Mouse (Mus musculus): ENCODE results near the gene Mfap1a. TPM values are rescaled to one million over a fixed set of nuclear protein-coding genes. Genes with fewer than 3 reads are reported as not detected.
"Not testable (repeated sequence)": the region's sequence is repeated elsewhere in the genome, so short reads cannot be mapped to it uniquely, and the experiment has no call there.

The Mfap1a gene
- total RNA-seq, 2 experiments from 2014 or later: 17.3 to 21.6 TPM

DNA sequence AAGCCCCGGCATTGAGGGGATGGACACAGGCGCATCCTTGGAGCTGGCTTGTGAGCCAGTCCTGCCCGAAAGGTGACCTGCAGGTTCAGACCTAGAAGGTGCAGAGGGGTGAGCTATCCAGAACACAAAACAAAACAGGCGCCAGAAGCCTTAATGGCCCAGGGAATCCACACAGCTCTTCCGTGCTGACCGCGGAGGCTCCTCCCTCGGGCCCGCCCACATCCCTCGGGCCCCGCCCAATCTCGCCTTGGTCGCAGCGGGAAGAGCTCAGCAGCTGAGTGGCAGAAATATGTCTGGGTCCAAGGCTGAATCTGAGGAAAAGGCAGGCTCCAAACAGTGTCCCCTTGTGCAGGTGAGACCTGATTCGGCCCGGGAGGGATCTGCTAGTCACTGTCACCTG is 3.1 kb upstream of the Mfap1a start:
- peak overlapping the region; percentile 70 for H3K4me3 ChIP-seq
- TF ChIP-seq CTCF (IDR thresholded peaks at IDR 0.05): no peak
- H3K27ac ChIP-seq: peak overlapping the region; percentile 63
- DNase-seq: peak; percentile 77
- intact Hi-C loops (cut with DNase I): no loop called here

DNA sequence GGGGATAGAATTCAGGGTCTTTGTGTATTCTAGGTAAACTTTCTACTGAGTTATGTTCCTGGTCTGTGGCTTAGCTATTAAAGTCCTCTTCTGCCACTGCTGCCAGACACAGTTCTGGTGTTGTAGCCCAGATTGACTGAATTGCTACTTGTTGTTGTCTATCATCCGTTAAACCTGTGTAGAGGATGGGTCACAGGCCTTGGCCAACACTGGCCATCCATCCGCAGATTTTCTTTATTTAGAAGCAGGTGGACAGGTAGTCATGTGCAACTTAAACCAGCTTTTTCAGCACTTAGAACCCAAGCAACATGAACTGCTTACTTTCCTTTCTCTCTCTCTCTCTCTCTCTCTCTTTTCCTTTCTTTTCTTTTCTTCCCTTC is 1.5 kb upstream of the Mfap1a start:
- intact Hi-C loops (cut with DNase I): no loop called here
- no peak for DNase-seq
- H3K27ac ChIP-seq: no peak overlapping the region
- H3K4me3 ChIP-seq: peak overlapping the region; percentile 77; the same call in 1 of the 2 replicates
- TF ChIP-seq CTCF (IDR thresholded peaks at IDR 0.05): no peak

DNA sequence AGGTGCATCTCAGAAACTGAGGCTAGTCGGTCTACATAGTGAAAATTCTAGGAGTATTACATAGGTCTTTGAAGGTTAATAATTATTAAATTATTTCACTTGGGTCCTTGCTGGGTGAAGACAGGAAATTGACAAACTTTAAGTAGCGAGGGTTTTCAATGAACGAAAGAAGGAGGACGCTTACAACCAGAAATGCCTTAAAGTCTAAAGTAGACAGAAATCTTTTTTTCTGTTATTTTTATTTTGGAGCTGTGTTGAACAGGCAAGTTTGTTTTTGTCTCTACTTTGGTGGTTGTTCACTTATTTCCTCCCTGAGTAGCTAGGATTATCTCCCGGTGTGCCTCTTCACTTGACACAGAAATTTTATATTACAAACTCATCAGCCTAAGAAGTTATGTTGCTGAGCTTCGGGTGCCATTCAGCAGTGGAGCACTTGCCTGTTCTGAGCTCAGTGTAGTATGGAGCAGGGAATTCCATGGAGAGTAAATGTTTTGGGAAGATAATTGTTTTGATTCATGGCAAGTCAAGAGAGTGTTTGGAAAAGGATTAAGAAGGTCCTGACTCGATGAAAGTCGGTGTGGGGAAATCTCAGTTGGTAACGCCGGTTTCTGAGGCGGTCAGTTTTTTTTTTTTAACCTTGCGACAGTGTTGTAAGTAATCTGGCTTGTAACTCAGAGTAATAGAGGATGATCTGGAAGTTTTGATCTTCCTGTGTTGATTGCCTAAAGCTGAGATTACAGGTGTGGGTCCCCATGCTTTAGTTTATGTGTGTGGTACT is 897 bp upstream of the Mfap1a start:
- no peak for DNase-seq
- Histone ChIP-seq H3K27ac (peak overlapping the region; percentile 93; the same call in 1 of the 2 replicates), H3K4me3 (peak overlapping the region; percentile 77)
- intact Hi-C loops (cut with DNase I): no loop called here
- TF ChIP-seq CTCF (IDR thresholded peaks at IDR 0.05): no peak

DNA sequence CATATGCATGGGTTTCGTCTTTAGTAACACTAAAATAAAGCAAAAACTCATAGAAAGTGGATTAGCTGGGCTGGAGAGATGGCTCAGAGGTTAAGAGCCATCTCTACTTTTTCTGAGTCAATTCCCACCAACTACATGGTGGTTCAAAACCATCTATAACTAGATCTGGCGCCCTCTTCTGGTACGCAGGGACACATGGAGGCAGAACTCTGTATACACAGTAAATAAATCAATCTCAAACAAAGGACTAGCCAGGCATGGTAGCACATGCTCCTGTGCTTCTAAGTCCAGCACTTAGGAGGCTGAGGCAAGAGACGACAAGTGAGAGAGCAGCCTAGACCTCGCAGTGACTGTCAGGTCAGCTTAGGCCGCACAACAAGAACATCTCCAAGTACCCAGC is 4.9 kb downstream of the Mfap1a start:
- DNase-seq; H3K4me3 ChIP-seq; H3K27ac ChIP-seq; intact Hi-C loops (cut with DNase I): not testable (repeated sequence)

DNA sequence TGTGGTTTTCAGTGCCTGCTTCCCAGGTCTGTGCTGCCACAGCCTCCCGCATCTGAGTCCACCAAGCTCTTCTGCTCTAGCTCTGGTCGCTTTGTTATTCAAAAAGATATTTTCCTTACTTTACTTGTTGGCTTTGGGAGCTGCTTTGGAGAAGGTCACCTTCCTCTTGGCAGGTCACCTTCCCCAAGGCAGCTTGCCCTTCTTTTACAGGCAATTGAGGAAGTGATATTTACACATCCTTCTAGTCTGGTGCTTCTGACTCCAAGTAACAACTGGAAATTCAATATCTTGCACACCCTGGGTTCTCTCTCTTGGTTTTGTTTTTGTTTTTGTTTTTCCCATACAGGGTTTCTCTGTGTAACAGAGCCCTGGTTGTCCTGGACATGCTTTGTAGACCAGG is 22.1 kb downstream of the Mfap1a start:
- DNase-seq, H3K27ac ChIP-seq, H3K4me3 ChIP-seq: not testable (repeated sequence)
- intact Hi-C loops (cut with DNase I): loop anchor here (5.0 kb wide), 1 partner anchor 72 kb away; the partner anchor contains the start of genes Catsper2 and Pdia3

DNA sequence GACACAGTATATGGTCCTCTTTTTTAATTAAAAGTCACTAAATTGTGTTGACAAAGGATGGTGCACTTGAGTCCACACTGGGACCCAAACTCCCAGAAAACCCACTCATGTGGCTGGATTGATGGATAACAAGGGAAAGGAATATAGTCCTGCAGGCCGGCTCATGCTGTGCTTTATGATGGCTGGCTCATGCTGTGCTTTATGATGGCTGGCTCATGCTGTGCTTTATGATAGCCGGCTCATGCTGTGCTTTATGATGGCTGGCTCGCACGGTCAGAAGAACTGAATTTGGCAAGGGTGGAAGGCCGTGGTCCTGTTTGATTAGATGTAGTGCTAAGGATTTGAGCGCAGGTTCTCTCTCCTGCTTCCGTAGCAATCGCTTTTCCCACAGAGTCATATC is 22.9 kb downstream of the Mfap1a start:
- no peak for TF ChIP-seq CTCF (IDR thresholded peaks at IDR 0.05)
- intact Hi-C loops (cut with DNase I): loop anchor here (5.0 kb wide), 1 partner anchor 71 kb away; the partner anchor contains the start of genes Catsper2 and Pdia3
- no peak for DNase-seq
- Histone ChIP-seq H3K4me3 (no peak overlapping the region), H3K27ac (no peak overlapping the region)

DNA sequence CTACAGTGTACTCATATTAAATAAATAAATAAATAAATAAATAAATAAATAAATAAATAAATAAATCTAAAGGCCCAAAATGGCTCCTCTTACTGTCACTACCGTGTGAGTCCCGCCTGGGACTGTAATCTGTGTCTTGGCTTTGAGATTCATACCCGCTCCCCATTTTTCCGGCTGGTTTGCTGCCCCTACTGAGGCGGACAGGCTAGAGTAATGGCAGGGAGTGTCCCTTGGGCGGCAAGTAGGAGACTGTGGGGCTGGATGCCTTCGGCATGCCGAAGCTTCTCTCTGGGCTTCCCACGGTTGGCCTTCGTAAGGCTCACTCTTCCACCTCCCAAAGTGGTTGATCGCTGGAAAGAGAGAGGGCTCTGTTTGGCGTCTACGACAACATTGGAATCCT is 25.5 kb downstream of the Mfap1a start:
- H3K27ac ChIP-seq, DNase-seq, H3K4me3 ChIP-seq: not testable (repeated sequence)
- intact Hi-C loops (cut with DNase I): loop anchor here (5.0 kb wide), 1 partner anchor 69 kb away; the partner anchor contains the start of genes Catsper2 and Pdia3

DNA sequence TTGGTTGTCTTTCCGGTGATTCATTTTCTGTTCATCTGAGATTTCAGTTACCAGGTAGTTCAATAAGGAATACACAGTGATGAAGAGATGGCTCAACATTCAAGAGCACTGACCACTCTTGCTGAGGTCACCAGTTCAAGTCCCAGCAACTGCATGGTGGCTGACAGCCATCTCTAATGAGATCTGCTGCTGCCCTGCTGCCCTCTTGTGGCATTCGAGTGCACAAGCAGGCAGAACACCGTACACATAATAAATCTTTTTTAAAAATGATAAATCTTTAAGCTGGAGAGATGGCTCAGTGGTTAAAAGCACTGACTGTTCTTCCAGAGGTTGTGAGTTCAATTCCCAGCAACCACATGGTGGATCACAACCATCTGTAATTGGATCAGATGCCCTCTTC is 26.0 kb downstream of the Mfap1a start:
- intact Hi-C loops (cut with DNase I): loop anchor here (5.0 kb wide), 1 partner anchor 68 kb away; the partner anchor contains the start of genes Catsper2 and Pdia3
- Histone ChIP-seq H3K4me3 (no peak overlapping the region), H3K27ac (no peak overlapping the region)
- peak; percentile 35 for DNase-seq
- peak; percentile 69 for TF ChIP-seq CTCF (IDR thresholded peaks at IDR 0.05)

DNA sequence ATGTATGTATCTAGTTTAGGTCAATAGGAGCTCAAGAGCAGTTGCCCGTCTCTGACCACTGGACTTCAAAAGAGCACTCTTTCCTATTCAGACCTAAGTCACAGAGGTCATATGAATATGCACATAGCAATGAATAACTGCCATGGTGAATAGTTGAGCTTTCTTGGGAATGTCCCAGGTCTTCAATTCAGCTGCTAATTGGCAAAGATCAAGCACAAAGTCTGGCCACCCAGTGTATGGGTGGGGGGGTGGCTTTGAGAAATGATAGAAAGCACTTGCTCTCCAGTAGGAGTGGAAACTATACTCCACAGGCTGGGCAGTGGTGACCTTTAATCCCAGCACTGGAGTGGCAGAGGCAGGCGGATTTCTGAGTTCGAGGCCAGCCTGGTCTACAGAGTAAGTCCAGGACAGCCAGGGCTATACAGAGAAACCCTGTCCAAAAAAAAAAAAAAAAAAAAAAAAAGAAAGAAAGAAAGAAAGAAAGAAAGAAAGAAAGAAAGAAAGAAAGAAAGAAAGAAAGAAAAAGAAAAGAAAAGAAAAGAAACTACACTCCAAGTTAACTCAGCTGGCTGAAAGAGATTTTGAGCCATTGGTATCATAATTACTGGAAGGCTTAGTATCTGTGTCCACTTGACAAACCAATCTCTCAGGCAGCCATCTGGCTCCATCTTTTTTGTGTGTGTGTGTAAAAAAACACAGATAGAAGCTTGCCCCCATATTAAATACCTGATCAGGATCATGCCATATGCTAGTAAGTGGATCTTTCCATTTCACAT is 28.8 kb downstream of the Mfap1a start:
- intact Hi-C loops (cut with DNase I): no loop called here
- DNase-seq: no peak
- Histone ChIP-seq H3K4me3 (no peak overlapping the region), H3K27ac (no peak overlapping the region)
- TF ChIP-seq CTCF (IDR thresholded peaks at IDR 0.05): no peak

DNA sequence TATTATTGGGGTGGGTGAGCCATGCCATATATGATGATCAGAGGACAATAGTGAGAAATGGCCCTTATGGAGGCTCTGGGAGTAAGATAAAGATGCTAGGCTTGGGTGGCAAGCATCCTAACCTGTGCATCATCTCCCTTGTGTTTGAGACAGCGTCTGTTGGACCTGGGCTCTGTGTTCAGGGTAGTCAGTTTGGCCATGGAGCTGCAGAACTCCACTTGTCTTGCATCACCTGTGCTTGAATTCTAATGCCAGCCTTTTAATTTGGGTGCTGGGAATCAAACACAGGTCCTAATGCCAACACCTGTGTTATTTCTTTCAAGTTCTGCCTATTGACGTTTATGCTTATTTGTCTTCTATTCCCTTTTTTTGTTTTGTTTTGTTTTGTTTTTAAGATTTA is 31.2 kb downstream of the Mfap1a start:
- H3K27ac ChIP-seq; DNase-seq; intact Hi-C loops (cut with DNase I); H3K4me3 ChIP-seq: not testable (repeated sequence)

DNA sequence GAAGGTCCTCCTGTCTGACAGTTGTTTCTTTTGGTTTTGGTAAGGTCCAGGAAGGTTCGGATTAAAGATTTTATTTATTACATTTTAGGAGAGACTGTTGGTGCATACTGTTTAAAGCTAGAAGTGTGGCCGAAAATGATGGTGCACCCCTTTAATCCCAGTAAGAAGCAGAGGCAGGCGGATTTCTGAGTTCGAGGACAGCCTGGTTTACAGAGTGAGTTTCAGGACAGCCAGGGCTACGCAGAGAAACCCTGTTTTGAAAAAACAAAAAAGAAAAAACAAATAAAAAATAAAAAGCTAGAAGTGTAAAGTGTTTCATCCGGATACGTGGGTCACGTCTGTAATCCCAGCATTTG is 32.3 kb downstream of the Mfap1a start:
- Histone ChIP-seq H3K27ac (peak overlapping the region; percentile 86), H3K4me3 (peak overlapping the region; percentile 84)
- intact Hi-C loops (cut with DNase I): no loop called here
- no peak for TF ChIP-seq CTCF (IDR thresholded peaks at IDR 0.05)
- DNase-seq: peak; percentile 43

DNA sequence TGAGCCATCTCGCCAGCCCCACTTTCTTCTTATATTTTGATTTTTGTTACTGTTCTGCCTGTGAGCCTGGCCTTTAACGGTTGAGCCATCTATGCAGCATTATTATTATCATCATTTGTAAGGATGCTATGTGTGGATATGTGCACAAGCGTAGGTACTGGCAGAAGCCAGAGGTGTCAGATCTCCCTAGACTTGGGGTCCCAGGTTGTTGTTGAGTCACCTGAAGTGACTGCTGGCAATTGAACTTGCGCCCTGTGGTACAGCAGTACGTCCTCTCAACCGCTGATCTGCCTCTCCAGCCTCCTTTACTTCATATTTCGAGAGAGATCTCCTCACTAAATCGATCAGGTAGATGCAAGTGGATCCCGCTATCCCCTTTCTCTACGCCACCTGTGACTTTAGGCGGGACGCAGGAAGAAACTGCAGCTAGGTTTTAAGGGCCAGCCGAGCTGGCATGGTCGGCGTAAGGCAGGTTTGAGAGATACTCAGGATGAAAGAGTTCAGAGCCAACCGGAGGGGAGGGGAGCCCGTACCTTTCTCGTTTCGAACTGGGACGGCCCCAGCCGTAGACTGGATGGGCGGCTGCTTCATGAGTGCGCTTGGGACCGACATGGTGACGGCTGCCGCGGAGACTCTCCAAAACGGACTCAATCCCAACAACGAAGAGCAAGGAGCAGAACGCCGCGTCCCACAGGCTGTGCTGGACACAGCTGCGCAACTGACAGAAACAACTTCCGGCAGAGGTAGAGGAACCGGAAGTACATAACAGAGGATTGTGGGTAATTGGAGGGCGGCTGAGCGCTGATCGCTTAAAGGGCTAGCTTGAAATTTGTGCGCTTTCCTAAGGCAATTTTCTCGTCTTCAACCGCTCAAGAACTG is 32.9 kb downstream of the Mfap1a start, which contains the start of gene Mfap1b:
Mfap1b (minus strand) TSS at position 767 of the 879 bp plus-strand sequence.
- peak within 1 kb of the TSS; percentile 86 for H3K27ac ChIP-seq
- intact Hi-C loops (cut with DNase I): not testable (repeated sequence)
- H3K4me3 ChIP-seq: peak within 1 kb of the TSS; percentile 84
- DNase-seq: peak; percentile 83

DNA sequence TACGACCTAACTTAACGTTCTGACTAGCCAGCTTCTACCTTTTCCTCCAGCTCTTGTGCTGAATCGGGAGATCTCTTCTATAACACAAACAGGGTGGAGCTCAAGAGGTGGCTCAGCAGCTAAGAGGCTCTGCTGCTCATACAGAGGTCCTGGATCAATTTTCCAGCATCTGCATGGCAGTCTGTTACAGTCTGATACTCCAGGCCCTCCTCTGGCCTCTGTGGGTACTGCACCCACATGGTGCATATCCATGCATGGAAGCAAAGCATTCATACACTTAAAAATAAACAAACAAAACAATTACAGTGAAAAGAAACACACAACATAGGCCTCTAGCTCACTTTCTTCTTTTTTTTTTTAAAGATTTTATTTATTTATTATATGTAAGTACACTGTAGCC is 33.7 kb downstream of the Mfap1a start:
- intact Hi-C loops (cut with DNase I); H3K27ac ChIP-seq: not testable (repeated sequence)
- peak overlapping the region; percentile 84 for H3K4me3 ChIP-seq

DNA sequence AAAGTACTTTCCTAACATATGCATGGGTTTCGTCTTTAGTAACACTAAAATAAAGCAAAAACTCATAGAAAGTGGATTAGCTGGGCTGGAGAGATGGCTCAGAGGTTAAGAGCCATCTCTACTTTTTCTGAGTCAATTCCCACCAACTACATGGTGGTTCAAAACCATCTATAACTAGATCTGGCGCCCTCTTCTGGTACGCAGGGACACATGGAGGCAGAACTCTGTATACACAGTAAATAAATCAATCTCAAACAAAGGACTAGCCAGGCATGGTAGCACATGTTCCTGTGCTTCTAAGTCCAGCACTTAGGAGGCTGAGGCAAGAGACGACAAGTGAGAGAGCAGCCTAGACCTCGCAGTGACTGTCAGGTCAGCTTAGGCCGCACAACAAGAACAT is 37.5 kb downstream of the Mfap1a start:
- DNase-seq; H3K27ac ChIP-seq; intact Hi-C loops (cut with DNase I); H3K4me3 ChIP-seq: not testable (repeated sequence)

More for the DNA sequence above, 33.7 kb downstream of the Mfap1a start:
- not testable (repeated sequence) for DNase-seq

Data from gastrocnemius, adult 2 months (tissue).